In genomic region chr17:57148343-57148742, GRCm38 (mm10) we compare ENCODE assay signal across 35 mouse cellular contexts. TPM values are rescaled to one million over a fixed set of nuclear protein-coding genes. Genes with fewer than 3 reads are reported as not detected.
"Had no signal": no experiment of that assay in that cellular context is flagged by ENCODE, and none has a peak within 500 bp of the region (broad histone marks: within the 10 kb centered on the region; RNA-seq: fewer than 3 reads in every experiment).

No protein-coding gene starts in this region.

- H3K4me3 ChIP-seq: heart, adult 2 months had no signal

- H3K9ac ChIP-seq: limb, embryonic 12.5 days had no signal

- DNase-seq: gastrocnemius, postnatal 14 days; gastrocnemius, postnatal 36 days; heart, adult 11 months; heart, adult 2 months; heart, postnatal 4 days; kidney, adult 18-20 months; kidney, adult 8-10 months; kidney, postnatal 10 days; kidney, postnatal 25 days; liver had no signal

- H3K27ac ChIP-seq: heart, adult 2 months; heart, embryonic 13.5 days; heart, embryonic 15.5 days; hindbrain, embryonic 12.5 days; hindbrain, embryonic 15.5 days; intestine, embryonic 15.5 days; layer of hippocampus, adult 2 months; left cerebral cortex, adult 2 months; limb, embryonic 10.5 days; limb, embryonic 12.5 days had no signal

- H3K9me3 ChIP-seq: heart, embryonic 15.5 days; hindbrain, embryonic 12.5 days; hindbrain, embryonic 15.5 days; intestine, embryonic 15.5 days; limb, embryonic 10.5 days; limb, embryonic 12.5 days had no signal

- H3K36me3 ChIP-seq: heart, embryonic 13.5 days; heart, embryonic 15.5 days; hindbrain, embryonic 10.5 days; hindbrain, embryonic 12.5 days; hindbrain, embryonic 15.5 days; intestine, embryonic 15.5 days; limb, embryonic 10.5 days; limb, embryonic 12.5 days had no signal

- ATAC-seq: inflammation-experienced regulatory T-cells, adult 6 months; intestine, embryonic 15.5 days; intestine, postnatal 0 days had no signal

RNA-seq across cellular contexts. Expression of gene Cd70, which starts 1.2 kb away (rescaled TPM):
- total RNA-seq: gastrocnemius, adult 18-20 months; gastrocnemius, adult 8-10 months; gastrocnemius, postnatal 14 days; gastrocnemius, postnatal 36 days; heart, adult 2 months; heart, postnatal 25 days; heart, postnatal 4 days; layer of hippocampus, adult 2 months; left cerebral cortex, postnatal 14 days had no signal
- polyA plus RNA-seq: gonadal fat pad, adult 2 months; heart, adult 2 months; heart, embryonic 11.5 days; heart, embryonic 13.5 days; heart, embryonic 15.5 days; heart, postnatal 0 days; hindbrain, embryonic 12.5 days; intestine, postnatal 0 days; kidney, embryonic 14.5 days; kidney, embryonic 16.5 days; limb, embryonic 10.5 days; limb, embryonic 12.5 days; limb, embryonic 14.5 days had no signal

RNA-seq across cellular contexts. Expression of gene Tnfsf14, which starts 45.6 kb away (rescaled TPM):
- total RNA-seq: gastrocnemius, adult 18-20 months; gastrocnemius, adult 8-10 months; gastrocnemius, postnatal 14 days; heart, postnatal 25 days; heart, postnatal 4 days; layer of hippocampus, adult 2 months; layer of hippocampus, postnatal 10 days; layer of hippocampus, postnatal 25 days; left cerebral cortex, adult 2 months; left cerebral cortex, postnatal 14 days; left cerebral cortex, postnatal 36 days had no signal
- polyA plus RNA-seq: heart, embryonic 15.5 days; heart, postnatal 0 days; hindbrain, embryonic 12.5 days; kidney, embryonic 14.5 days had no signal
